Mouse (Mus musculus): ENCODE results near the gene Nxpe4.
A peak's percentile ranks its signal among the peaks of the same experiment; 100 is the strongest.
"Not testable (repeated sequence)": the region's sequence is repeated elsewhere in the genome, so short reads cannot be mapped to it uniquely, and the experiment has no call there.

The Nxpe4 gene

GRCm38 (mm10) chr9:48240431-48240830 is 78.6 kb downstream of the Nxpe4 start:
- DNase-seq (ENCODE audit: low read depth in 1 of 2, low spot score in 2 of 2): no peak

GRCm38 (mm10) chr9:48241791-48242190 is 80.0 kb downstream of the Nxpe4 start:
- no peak for DNase-seq (ENCODE audit: low read depth in 1 of 2, low spot score in 2 of 2)

GRCm38 (mm10) chr9:48242756-48243155 is 80.9 kb downstream of the Nxpe4 start:
- no peak for DNase-seq (ENCODE audit: low read depth in 1 of 2, low spot score in 2 of 2)

- DNase-seq (ENCODE audit: low read depth in 1 of 2, low spot score in 2 of 2): no peak
These were observed 82.4 kb downstream of the Nxpe4 start for GRCm38 (mm10) chr9:48244175-48244574.

GRCm38 (mm10) chr9:48245525-48245924 is 83.7 kb downstream of the Nxpe4 start:
- no peak for DNase-seq (ENCODE audit: low read depth in 1 of 2, low spot score in 2 of 2)

GRCm38 (mm10) chr9:48247276-48247675 is 85.5 kb downstream of the Nxpe4 start:
- no peak for DNase-seq (ENCODE audit: low read depth in 1 of 2, low spot score in 2 of 2)

- DNase-seq (ENCODE audit: low read depth in 1 of 2, low spot score in 2 of 2): no peak
These were observed 90.4 kb downstream of the Nxpe4 start for GRCm38 (mm10) chr9:48252236-48252635.

GRCm38 (mm10) chr9:48257001-48257400 is 95.2 kb downstream of the Nxpe4 start:
- DNase-seq (ENCODE audit: low read depth in 1 of 2, low spot score in 2 of 2): no peak

GRCm38 (mm10) chr9:48257741-48258423 is 96.1 kb downstream of the Nxpe4 start:
- no peak for DNase-seq (ENCODE audit: low read depth in 1 of 2, low spot score in 2 of 2)

GRCm38 (mm10) chr9:48264616-48265015 is 102.8 kb downstream of the Nxpe4 start:
- DNase-seq (ENCODE audit: low read depth in 1 of 2, low spot score in 2 of 2): no peak

- no peak for DNase-seq (ENCODE audit: low read depth in 1 of 2, low spot score in 2 of 2)
These were observed 103.7 kb downstream of the Nxpe4 start for GRCm38 (mm10) chr9:48265491-48265890.

- DNase-seq (ENCODE audit: low read depth in 1 of 2, low spot score in 2 of 2): peak; percentile 44 to 61
These were observed 104.6 kb downstream of the Nxpe4 start for GRCm38 (mm10) chr9:48266286-48267027.

GRCm38 (mm10) chr9:48267028-48267441 is 105.2 kb downstream of the Nxpe4 start:
- DNase-seq (ENCODE audit: low read depth in 1 of 2, low spot score in 2 of 2): no peak

- no peak for DNase-seq (ENCODE audit: low read depth in 1 of 2, low spot score in 2 of 2)
These were observed 106.1 kb downstream of the Nxpe4 start for GRCm38 (mm10) chr9:48267960-48268359.

GRCm38 (mm10) chr9:48276831-48277230 is 115.0 kb downstream of the Nxpe4 start:
- no peak for DNase-seq (ENCODE audit: low read depth in 1 of 2, low spot score in 2 of 2)

- DNase-seq (ENCODE audit: low read depth in 1 of 2, low spot score in 2 of 2): no peak
These were observed 122.4 kb downstream of the Nxpe4 start for GRCm38 (mm10) chr9:48284221-48284620.

GRCm38 (mm10) chr9:48290281-48290680 is 128.5 kb downstream of the Nxpe4 start:
- DNase-seq (ENCODE audit: low read depth in 1 of 2, low spot score in 2 of 2): no peak

- DNase-seq (ENCODE audit: low read depth in 1 of 2, low spot score in 2 of 2): no peak
These were observed 132.9 kb downstream of the Nxpe4 start for GRCm38 (mm10) chr9:48294754-48295153.

- no peak for DNase-seq (ENCODE audit: low read depth in 1 of 2, low spot score in 2 of 2)
These were observed 137.2 kb downstream of the Nxpe4 start for GRCm38 (mm10) chr9:48298983-48299382.

GRCm38 (mm10) chr9:48303564-48303963 is 141.7 kb downstream of the Nxpe4 start:
- DNase-seq (ENCODE audit: low read depth in 1 of 2, low spot score in 2 of 2): not testable (repeated sequence)

- no peak for DNase-seq (ENCODE audit: low read depth in 1 of 2, low spot score in 2 of 2)
These were observed 149.4 kb downstream of the Nxpe4 start for GRCm38 (mm10) chr9:48311241-48311640.

GRCm38 (mm10) chr9:48314194-48314593 is 152.4 kb downstream of the Nxpe4 start:
- DNase-seq (ENCODE audit: low read depth in 1 of 2, low spot score in 2 of 2): no peak

GRCm38 (mm10) chr9:48315825-48316224 is 154.0 kb downstream of the Nxpe4 start:
- no peak for DNase-seq (ENCODE audit: low read depth in 1 of 2, low spot score in 2 of 2)

Data from monocyte, adult 2 months (primary cell).